Mouse (Mus musculus) bone marrow, adult 2 months (tissue): Measurements from ENCODE around the gene Chpf.

Source experiments
- CTCF ChIP-seq: fragments of 200-500 bp; IDR thresholded peaks from 2 replicates; pipeline ENCODE4 v1.5.1; 2011; ENCODE audit warnings: low read length, control low read depth; ENCODE audit not compliant: control insufficient read depth, insufficient read depth
- POLR2A ChIP-seq: fragments of 200-500 bp; IDR thresholded peaks from 2 replicates; pipeline ENCODE4 v1.6.1; 2011; ENCODE audit warnings: low read depth, mild to moderate bottlenecking, control low read depth, low read length, borderline replicate concordance; ENCODE audit not compliant: control insufficient read depth

GRCm38 (mm10) chr1:75441471-75441996 lies 37.6 kb downstream of the Chpf start:
- no peak for TF ChIP-seq POLR2A
- no peak for TF ChIP-seq CTCF
